Mouse (Mus musculus) adrenal gland, adult 10 weeks (tissue): ENCODE data around the gene Rnf130. TPM values are rescaled to one million over a fixed set of nuclear protein-coding genes. Genes with fewer than 3 reads are reported as not detected.

Source experiments
- polyA plus RNA-seq: library from polyadenylated mRNA; stranded (reverse); fragments of 350-450 nt; fragmentation: Illumina TruSeq; extraction: RNeasy Lipid Tissue Mini Kit (QIAGEN cat#74804); gene quantifications from one replicate; pipeline ENCODE4 v1.2.3, GENCODE M21; 2014; ENCODE audit warnings: low read depth, low replicate concordance

Gene Rnf130
- polyA plus RNA-seq = 206 TPM

DNA sequence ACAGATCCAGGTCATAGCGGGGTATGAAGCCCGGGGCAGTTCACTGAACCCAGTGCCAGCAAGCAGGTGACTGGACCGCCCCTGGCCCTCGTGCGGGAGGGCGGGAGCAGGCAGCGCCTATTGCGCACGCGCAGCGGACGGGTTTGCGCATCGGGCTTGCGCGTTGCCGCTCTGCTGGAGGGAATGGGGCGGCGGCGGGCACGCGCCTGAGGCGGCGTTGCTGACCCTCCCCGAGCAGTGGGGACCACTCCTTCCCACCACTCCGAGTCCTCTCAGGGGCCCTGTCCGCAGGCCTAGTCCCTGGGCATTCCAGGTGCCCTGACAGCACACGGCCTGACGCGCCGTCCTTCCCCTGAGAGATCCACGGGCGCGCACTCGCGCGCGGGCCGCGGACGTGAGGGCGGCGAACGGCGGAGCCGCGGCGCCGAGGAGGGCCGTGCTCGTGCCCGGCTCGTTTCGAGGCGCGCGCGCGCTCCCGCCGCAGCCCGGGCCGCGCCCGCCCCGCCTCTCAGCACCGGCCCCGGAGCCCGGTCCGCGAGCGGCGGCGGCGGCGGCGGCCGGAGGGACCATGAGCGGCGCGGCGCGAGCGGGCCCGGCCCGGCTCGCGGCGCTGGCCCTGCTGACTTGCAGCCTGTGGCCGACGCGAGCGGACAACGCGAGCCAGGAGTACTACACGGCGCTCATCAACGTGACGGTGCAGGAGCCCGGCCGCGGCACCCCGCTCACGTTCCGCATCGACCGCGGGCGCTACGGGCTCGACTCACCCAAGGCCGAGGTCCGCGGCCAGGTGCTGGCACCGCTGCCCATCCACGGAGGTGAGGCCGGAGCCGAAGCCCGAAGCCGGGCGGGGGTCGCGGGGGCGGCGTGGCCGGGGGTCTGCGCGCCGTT is at the start of gene Rnf130:
Gene Rnf130 (plus strand): TSS at position 514 of the 888 bp plus-strand sequence.

DNA sequence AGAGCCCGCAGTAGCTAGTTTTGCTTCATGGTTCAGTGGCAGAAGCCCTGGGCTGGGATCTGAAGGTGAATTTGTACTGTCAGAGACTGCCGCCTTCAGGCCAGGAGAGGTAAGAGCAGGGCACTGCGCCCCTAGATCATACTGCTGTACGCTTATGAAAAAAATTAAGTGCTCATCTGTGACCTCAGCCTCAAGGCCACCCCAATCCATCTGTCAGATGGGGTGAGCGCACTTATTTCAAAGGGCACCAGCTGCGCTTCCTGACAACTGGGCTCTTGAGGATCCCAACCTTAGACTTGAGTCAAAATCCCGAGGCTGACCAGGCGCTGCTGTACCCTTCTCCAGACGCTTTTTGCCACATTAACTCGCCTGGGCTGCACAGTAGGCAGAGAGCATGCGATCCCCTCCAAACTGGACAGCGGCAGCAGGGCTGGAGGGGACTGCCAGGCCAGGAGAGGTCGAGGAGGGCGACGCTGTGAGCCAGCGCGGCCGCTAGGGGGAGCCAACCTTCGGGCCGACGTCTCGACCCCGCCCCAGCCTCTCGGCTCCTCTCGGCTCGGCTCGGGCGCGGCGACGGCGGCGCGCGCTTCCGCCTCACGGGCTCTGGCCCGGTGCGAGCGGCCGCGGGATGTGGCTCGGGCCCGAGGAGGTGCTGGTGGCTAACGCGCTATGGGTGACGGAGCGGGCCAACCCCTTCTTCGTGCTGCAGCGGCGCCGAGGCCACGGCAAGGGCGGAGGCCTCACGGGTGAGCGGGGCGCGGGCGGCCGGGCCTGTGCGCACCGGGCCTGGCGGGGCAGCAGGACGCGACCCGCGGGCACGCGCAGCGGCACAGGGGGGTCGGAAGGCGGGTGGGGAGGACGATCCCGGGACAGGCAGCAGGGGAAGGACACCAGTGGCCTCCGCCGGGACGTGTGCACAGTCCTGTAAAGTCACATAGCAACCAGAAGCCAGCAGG is 105.9 kb downstream of the Rnf130 start, which contains the start of gene Tbc1d9b:
Gene Tbc1d9b (plus strand): TSS at position 586 of the 956 bp plus-strand sequence.

Other genes with a start within 250 kb of the Rnf130 start
- gene Gfpt2, start 231.2 kb upstream of the Rnf130 start, polyA plus RNA-seq = 2.6 TPM
- gene Mapk9, start 178.6 kb upstream of the Rnf130 start, polyA plus RNA-seq = 168 TPM
- gene Rasgef1c, start 123.5 kb upstream of the Rnf130 start, polyA plus RNA-seq = not detected
- gene Tbc1d9b, start 106.0 kb downstream of the Rnf130 start, polyA plus RNA-seq = 19.7 TPM
- 0.52 TPM for gene Mrnip, start 149.1 kb downstream of the Rnf130 start, polyA plus RNA-seq
- gene Sqstm1, start 185.5 kb downstream of the Rnf130 start, polyA plus RNA-seq = 988 TPM
- 6.1 TPM for gene Mgat4b, start 185.5 kb downstream of the Rnf130 start, polyA plus RNA-seq
- gene Ltc4s, start 213.3 kb downstream of the Rnf130 start, polyA plus RNA-seq = not detected